Mouse (Mus musculus) heart, postnatal 0 days (tissue): ENCODE results near the gene Il1rapl2.

Experiments
- CTCF ChIP-seq: IDR thresholded peaks from 2 replicates; pipeline ENCODE4 v1.5.1; 2016; ENCODE audit warnings: antibody characterized with exemption, control low read depth, low read depth
- EP300 ChIP-seq: IDR thresholded peaks from 2 replicates; pipeline ENCODE4 v1.6.1; 2016; ENCODE audit warnings: antibody characterized with exemption, low read depth

DNA sequence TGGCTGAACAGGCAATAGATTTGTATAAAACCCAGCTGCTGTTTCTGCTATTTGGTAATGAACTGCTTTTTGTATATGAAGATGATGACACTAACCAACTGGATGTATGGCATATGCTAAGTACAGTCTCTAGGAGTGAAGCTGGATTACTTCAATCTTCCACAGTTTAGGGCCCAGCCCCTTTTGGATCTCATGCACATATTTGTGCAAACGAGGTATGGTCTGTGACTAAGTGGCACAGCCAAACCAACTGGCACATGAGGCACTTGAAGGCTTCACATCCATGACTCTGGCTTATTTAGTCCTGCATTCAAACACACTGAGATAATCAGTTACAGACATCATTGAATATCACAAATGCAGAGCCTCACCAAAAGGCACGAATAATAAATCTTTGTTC lies 1263.5 kb downstream of the Il1rapl2 start:
- TF ChIP-seq CTCF (no peak), EP300 (no peak)
